Mouse (Mus musculus): ENCODE measurements around the gene Srebf1.

Srebf1 gene

GRCm38 (mm10) chr11:60208201-60208600 is 14.2 kb downstream of the Srebf1 start:
- no peak for DNase-seq (ENCODE audit: low read depth, low spot score)

DNA sequence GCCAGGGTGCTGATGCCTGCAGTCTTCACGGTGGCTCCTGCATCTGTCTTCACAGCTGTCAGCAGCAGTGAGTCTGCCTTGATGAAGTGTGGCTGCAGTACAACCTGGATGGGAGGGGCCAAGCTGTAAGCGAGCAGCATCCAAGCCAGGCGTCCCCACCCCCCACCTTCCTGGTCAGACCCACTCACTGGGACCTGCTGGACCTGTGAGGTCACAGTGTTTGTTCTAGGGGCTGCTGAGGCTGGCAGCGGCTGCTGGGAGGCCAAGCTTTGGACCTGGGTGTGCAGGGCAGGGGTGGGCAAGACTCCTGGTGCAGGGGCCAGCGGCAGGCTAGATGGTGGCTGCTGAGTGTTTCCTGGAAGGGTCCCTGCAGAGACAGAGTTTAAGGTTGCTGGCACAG is 16.2 kb downstream of the Srebf1 start:
- DNase-seq (ENCODE audit: low read depth, low spot score), result no peak

DNA sequence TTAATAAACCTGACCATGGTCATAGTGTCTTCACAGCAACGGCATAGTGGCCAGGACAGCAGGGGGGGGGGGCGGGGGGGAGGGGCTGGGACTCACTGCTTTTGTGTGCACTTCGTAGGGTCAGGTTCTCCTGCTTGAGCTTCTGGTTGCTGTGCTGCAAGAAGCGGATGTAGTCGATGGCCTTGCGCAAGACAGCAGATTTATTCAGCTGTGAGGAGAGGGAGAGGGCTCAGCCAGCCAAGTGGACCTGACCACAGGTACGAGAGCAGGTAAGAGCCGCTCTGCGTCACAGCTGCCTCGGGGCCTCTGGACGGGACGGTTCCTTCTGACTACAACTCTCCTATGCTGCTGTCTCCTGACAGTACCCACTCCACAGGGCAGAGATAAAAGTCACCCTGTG is 17.4 kb downstream of the Srebf1 start:
- no peak for DNase-seq (ENCODE audit: low read depth, low spot score)

GRCm38 (mm10) chr11:60202710-60203638 is 19.4 kb downstream of the Srebf1 start:
- peak; percentile 74 for DNase-seq (ENCODE audit: low read depth, low spot score)

GRCm38 (mm10) chr11:60200384-60200783 is 22.0 kb downstream of the Srebf1 start:
- no peak for DNase-seq (ENCODE audit: low read depth, low spot score)

DNA sequence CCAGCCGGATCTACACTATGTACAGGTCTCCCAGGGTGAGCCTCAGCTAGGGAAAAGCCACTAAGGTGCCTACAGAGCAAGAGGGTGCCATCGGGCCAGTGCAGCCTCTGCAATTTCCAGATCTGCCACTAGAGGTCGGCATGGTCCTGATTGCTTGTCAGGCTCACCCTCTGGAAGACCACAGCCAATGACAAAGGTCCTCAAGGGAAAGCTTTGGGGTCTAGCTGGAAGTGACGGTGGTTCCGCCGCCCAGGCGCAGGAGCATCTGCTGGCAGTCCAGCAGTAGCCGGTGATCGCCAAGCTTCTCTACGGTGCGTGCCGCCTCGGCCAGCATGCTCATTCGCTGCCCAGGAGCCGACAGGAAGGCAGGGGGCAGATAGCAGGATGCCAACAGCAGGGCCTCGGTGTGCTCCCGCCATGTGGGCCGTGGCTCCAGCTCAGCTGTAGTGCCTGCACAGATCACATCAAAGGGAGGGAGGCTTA is 22.6 kb downstream of the Srebf1 start:
- peak; percentile 94 for DNase-seq (ENCODE audit: low read depth, low spot score)

- DNase-seq (ENCODE audit: low read depth, low spot score), result no peak
These were observed 23.7 kb downstream of the Srebf1 start for GRCm38 (mm10) chr11:60198651-60199050.

GRCm38 (mm10) chr11:60197998-60198619 is 24.3 kb downstream of the Srebf1 start:
- DNase-seq (ENCODE audit: low read depth, low spot score), result no peak

DNA sequence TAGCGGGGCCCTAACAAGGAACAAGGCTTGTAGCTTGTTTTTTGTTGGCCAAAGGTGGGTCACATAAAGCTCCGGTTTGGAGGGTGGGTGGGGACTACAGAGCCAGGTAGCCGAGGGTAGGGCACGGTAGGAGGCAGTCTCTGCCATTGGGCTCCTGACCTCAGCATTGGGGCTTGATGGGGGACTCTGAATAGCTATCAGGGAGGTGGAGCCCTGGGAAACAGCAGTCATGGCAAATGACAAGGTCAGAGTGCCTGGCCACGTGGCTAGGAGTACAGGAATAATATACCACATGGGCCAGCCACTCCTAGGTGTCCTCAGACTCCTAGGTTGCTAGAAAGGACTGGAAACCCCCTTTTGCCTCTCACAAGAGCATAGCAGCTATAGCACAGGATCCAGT is 26.0 kb downstream of the Srebf1 start:
- no peak for DNase-seq (ENCODE audit: low read depth, low spot score)

- DNase-seq (ENCODE audit: low read depth, low spot score), result no peak
These were observed 27.3 kb downstream of the Srebf1 start for GRCm38 (mm10) chr11:60195108-60195507.

- DNase-seq (ENCODE audit: low read depth, low spot score), result no peak
These were observed 28.8 kb downstream of the Srebf1 start for GRCm38 (mm10) chr11:60193556-60193955.

DNA sequence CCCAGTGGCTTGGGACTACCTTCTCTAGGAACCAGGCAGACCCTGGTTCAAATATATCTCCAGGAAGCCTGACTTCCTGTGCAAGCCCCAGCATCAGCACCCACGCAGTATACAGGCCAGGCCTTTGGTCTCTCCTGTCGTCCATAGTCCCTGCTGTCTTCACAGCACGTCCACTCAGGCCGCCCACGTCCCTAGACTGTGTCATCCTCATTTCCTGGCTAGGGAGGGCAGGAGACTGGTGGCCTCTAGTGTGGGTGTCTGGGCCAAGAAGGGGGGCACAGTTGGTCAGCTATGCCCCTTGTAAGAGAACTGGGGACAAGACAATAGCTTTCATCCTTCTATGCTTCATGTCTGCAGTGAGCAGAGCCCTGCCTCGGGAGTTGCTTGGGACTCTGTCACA is 29.8 kb downstream of the Srebf1 start:
- no peak for DNase-seq (ENCODE audit: low read depth, low spot score)

- no peak for DNase-seq (ENCODE audit: low read depth, low spot score)
These were observed 32.2 kb downstream of the Srebf1 start for GRCm38 (mm10) chr11:60190055-60190641.

DNA sequence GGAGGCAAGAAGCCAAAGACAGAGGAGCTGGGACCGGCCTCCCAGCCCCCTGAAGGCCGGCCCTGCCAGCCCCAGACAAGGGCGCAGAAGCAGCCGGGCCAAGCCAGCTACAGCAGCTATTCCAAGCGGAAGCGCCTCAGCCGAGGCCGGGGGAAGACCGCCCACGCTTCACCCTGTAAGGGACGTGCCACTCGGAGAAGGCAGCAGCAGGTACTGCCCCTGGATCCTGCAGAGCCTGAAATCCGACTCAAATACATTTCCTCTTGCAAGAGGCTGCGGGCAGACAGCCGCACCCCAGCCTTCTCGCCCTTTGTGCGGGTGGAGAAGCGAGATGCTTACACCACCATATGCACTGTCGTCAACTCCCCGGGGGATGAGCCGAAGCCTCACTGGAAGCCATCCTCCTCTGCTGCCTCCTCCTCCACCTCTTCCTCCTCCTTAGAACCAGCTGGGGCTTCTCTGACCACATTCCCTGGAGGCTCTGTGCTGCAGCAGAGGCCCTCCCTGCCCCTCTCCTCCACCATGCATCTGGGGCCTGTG is 32.8 kb downstream of the Srebf1 start:
- DNase-seq (ENCODE audit: low read depth, low spot score), result peak; percentile 61

DNA sequence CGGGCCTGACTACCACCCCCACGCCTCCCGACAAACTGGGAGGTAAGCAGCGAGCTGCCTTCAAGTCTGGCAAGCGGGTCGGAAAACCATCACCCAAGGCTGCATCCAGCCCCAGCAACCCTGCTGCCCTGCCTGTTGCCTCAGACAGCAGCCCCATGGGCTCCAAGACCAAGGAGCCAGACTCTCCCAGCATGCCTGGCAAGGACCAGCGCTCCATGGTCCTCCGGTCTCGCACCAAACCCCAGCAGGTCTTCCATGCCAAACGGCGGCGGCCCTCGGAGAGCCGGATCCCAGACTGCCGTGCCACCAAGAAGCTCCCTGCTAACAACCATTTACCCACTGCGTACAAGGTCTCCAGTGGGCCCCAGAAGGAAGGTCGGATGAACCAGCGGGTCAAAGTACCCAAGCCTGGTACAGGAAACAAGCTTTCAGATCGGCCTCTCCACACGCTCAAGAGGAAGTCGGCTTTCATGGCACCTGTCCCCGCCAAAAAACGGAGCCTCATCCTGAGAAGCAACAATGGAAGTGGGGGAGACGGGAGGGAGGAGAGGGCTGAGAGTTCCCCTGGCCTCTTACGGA is 34.0 kb downstream of the Srebf1 start:
- DNase-seq (ENCODE audit: low read depth, low spot score), result no peak

DNA sequence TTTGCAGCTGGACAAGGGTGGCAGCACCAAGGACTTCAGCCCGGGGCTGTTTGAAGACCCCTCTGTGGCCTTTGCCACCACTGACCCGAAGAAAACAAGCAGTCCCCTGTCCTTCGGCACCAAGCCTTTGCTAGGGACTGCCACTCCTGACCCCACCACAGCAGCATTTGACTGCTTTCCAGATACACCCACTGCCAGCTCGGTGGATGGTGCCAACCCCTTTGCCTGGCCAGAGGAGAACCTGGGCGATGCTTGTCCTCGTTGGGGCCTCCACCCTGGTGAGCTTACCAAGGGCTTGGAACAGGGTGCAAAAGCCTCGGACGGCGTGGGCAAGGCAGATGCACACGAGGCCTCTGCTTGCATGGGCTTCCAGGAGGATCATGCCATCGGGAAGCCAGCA is 35.3 kb downstream of the Srebf1 start:
- DNase-seq (ENCODE audit: low read depth, low spot score), result no peak

DNA sequence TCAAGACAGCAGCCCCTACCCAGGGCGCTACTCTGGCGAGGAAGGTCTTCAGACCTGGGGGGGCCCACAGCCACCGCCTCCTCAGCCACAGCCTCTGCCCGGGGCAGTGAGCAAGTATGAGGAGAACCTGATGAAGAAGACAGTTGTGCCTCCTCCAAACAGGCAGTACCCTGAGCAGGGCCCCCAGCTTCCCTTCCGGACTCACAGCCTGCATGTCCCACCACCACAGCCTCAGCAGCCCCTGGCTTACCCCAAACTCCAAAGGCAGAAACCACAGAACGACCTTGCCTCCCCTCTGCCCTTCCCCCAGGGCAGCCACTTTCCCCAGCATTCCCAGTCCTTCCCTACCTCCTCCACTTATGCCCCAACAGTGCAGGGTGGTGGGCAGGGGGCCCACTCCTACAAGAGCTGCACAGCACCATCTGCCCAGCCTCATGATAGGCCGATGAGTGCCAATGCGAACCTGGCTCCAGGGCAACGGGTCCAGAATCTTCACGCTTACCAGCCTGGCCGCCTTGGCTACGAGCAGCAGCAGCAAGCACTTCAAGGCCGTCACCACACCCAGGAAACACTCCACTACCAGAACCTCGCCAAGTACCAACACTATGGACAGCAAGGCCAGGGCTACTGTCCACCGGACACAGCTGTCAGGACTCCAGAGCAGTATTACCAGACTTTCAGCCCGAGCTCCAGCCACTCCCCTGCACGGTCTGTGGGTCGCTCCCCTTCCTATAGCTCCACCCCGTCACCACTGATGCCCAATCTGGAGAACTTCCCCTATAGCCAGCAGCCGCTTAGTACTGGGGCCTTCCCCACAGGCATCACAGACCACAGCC is 36.8 kb downstream of the Srebf1 start:
- DNase-seq (ENCODE audit: low read depth, low spot score), result peak; percentile 82

DNA sequence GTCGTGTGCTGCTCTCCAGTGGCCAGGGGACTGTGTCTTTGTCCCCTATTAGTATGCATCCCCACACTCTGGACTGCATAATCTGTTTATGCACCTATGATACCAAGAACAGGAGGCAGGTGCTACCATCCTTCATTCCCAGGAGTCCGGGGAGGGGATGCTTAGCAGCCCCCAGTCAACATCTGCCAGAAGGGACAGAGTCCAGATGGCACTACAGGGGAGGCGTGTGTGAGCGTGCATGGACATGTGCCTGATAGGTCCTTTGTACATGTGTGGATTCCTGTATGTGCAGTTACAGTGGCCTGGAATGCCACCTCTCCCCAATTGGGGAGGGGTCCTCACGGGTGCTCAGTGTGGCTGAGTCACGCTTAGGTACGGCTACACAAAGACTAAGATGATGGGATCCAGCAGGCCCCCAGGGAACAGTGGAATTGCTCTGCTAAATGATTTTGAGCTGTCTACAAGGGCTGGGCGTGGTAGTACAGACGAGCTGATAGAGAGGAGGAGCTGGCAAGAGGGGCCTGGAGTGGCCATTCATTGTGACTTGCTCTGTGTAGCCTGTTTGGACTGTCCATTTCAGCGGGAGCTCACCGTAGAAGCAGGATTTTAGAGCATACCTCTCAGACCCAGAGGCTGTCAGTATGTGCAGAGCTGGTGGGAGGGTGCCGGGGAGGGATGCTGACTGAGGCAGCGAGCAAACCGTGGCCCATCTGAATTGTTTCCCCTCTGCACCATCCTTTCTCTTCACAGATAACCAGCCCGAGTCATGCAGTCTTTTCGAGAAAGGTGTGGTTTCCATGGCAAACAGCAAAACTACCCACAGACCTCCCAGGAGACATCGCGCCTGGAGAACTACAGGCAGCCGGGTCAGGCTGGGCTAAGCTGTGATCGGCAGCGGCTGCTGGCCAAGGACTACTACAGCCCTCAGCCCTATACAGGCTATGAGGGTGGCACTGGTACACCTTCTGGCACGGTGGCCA is 37.7 kb downstream of the Srebf1 start:
- DNase-seq (ENCODE audit: low read depth, low spot score), result peak; percentile 85

DNA sequence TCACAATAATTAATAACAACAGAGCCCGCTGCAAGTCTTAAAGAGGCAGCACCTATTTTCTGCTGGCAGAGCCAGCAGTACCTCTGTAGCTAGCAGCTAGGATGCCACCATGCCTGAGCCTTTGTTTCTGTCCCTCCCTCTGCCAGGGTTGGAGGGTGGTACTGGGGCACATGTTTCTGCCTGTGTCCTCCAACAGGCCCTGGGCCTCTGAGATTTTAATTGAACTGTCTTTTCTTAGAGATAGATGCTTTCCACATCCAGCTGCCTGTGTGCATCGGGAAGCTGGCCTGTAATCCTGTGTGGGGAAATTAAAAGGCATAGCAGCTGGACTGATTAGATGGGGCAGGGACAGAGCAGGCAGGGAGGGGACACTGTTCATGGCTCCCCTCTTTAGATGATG is 39.6 kb downstream of the Srebf1 start:
- no peak for DNase-seq (ENCODE audit: low read depth, low spot score)

Measured in brain, adult 2 months (tissue).